Mouse (Mus musculus) left cerebral cortex, postnatal 10 days (tissue): ENCODE data around the gene Gtf2h5. TPM values are rescaled to one million over a fixed set of nuclear protein-coding genes. Genes with fewer than 3 reads are reported as not detected.

ENCODE experiments used
- DNase-seq, 2 experiments: peaks; one replicate each; pipeline ENCODE4 v3.0.0; 2021 to 2022; ENCODE audit warnings: low spot score in 2 of 2, mixed read lengths in 1 of 2; ENCODE audit errors: extremely low spot score in 1 of 2
- intact Hi-C: fragments of 180-260 bp; cut with DNase I; formaldehyde crosslinking; loops from one replicate; pipeline ENCODE4 v1.15.1; 2025
- total RNA-seq, 2 experiments: library from RNA; stranded (reverse); gene quantifications; 2 replicates each; pipeline ENCODE4 v1.2.3; 2021

Gene Gtf2h5
- 100 to 1,000 TPM; 167 to 180 TPM for total RNA-seq

DNA sequence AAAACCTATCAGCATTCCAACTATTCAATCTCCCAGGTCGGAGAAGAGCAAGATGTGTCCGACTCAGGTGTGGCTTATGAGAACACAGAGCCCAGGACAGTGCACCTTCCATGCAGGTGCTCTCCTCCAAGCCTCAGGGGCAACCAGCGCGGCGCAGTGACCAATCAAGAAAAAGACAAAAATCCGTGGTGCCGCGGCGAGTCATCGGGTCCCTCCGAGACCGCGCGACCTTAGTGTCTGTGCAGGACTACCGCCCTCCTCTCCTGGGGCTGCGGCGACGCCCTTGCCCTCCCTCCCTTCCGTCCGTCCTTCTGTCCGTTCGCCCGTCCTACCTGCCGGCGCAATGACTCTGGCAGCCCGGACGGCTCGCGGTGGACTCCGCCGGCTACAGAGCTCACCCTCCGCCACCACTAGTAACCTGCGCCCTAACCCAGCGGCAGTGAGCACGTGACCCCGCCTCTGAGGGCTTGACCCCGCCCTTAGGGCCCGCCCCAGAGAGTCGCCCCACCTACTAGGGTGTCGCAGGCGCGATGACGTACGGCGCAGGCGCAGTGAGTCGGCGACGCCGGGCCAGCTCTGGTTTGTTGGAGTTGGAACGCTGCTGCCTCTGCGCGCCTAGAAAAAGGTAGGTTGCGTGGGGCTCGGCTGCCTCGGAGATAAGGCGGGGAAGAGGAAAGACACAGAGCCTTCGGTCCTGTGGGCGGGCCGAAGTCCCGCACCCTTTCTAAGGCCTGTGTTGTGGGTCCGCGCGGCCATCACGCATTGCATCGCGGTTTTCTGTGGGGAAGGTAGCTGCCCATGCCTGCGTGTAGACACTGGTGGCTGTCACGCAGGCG, at the start of gene Gtf2h5, which contains the start of gene Serac1:
Gtf2h5 (plus strand) TSS at position 500 of the 836 bp plus-strand sequence.
Serac1 (minus strand) TSS at position 455 of the 836 bp plus-strand sequence.
- intact Hi-C loops, result no loop called here
- peak; percentile 96 to 98 for DNase-seq

GRCm38 (mm10) chr17:6035661-6036060, 43.9 kb upstream of the Gtf2h5 start:
- intact Hi-C loops, result no loop called here
- no peak for DNase-seq

DNA sequence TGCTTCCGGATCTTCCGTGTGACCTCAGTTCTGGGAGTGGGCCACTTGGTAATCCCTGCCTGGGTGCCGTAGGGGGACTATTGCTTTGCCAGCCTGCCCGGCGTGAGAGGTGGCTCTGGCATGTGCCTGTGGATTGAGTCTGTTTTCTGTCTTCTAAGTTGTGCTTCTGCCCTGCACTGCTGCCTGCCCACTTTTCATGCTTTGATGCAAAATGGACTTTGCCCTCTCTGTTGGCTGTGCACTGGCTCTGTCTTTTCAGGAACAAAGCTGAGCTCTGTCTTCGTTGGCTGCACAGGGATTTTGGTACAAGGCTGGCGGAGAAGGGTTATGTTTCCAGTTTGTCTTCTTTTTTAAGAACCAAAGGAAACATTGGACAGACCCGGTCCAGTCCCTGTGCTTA, 43.1 kb upstream of the Gtf2h5 start:
- DNase-seq, result no peak

DNA sequence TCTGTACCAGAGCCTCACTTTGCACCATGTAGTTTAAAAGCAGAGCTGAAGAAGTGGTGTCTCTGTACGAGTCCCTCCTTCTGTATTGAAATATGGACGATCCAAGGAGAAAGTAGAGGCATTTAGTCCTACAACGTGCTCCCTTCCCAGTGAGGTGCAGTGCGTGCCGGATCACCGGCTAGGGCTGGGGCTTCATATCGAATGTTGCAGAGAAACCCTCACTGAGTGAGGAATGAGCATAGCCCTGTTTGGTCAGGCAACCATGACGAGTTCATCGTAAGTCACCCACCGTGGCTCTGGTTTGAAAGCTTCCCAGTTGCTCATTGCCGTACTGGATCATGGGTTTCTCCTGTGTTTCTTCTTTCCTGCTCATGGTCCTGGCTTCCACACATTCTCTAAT, 42.7 kb upstream of the Gtf2h5 start:
- DNase-seq, result no peak
- intact Hi-C loops, result no loop called here

More for the DNA sequence above, 43.1 kb upstream of the Gtf2h5 start:
- intact Hi-C loops, result no loop called here

DNA sequence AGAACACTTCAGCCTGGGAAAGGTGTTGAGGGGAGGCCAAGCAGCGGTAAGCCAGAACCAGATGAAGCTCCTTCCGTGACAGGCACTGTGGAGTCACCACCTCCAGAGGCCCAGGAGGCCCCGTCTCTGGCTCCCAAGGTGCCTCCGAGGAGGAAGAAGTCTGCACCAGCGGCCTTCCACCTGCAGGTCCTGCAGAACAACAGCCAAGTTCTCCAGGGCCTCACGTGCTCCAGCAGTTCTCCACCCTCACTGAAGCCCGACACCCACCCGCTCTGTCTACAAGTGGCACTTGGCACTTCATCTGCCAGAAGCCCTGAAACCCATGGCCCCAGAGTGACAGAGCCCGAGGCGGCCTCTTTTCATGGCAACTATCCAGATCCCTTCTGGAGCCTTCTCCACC, 42.1 kb upstream of the Gtf2h5 start:
- intact Hi-C loops, result no loop called here
- no peak for DNase-seq

GRCm38 (mm10) chr17:6052801-6053200, 26.8 kb upstream of the Gtf2h5 start:
- intact Hi-C loops, result no loop called here
- DNase-seq, result no peak

DNA sequence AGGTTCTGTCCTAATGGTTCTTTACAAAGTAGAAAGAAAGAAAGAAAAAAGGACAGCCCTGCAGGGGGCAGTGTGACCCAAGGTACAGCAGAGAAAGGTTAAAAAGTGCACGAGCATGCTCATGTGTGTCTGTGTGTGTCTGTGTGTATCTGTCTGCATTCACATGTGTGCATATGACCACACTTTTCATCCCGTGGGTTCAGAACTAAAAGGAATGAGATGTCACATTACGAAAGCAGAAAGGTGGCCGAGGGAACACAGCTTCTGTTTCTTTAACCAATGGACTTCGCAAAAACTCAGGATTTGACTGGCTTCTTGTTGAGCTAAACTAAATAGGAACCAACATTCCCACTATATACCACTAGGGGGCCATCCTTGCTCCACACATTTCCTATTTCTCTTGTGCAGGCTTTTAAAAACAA, 24.6 kb upstream of the Gtf2h5 start:
- DNase-seq, result peak in 1 of 2 experiments; percentile 50
- intact Hi-C loops, result no loop called here

DNA sequence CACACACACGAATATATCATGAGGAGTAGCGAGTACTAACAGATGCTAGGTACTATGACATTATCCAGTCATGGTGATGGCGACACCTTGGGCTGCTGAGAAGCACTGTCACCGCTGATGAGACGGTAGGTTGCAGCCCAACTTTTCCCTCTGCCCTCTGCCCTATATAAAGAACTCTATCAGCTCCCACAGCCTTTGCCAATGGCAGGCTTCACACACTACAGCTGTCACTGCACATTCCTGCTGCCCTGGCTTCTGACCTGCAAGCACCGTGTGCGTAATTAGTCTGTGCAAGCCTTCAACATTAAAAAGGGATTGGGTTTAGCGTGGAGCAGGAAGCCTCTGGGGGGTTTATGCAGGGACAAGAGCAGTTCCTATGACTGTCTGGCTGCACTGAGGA, 16.8 kb upstream of the Gtf2h5 start:
- DNase-seq, result no peak
- intact Hi-C loops, result no loop called here

GRCm38 (mm10) chr17:6063532-6063931, 16.1 kb upstream of the Gtf2h5 start:
- intact Hi-C loops, result no loop called here
- no peak for DNase-seq

DNA sequence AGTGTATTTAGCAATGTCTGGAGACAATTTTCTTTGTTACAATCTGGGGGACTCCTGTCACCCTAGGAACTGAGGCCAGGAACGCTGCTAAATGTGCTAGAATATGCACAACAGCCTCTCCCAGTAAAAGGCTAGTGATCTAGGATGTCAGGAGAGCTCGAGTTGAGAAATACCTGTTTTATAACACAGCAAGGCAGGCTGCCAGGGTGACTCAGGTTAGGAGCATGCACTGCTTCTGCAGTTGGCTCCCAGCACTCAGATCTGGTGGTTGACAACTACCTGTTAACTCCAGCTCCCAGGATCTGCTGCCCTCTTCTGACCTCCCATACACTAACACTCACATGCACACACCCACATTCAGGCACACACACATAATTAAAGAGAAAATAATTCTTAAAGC, 13.6 kb upstream of the Gtf2h5 start:
- DNase-seq, result no peak
- intact Hi-C loops, result no loop called here

- intact Hi-C loops, result no loop called here
- no peak for DNase-seq
Measured at GRCm38 (mm10) chr17:6067613-6068012, 12.0 kb upstream of the Gtf2h5 start.

- intact Hi-C loops, result no loop called here
- DNase-seq, result no peak
Measured at GRCm38 (mm10) chr17:6069866-6070265, 9.7 kb upstream of the Gtf2h5 start.

DNA sequence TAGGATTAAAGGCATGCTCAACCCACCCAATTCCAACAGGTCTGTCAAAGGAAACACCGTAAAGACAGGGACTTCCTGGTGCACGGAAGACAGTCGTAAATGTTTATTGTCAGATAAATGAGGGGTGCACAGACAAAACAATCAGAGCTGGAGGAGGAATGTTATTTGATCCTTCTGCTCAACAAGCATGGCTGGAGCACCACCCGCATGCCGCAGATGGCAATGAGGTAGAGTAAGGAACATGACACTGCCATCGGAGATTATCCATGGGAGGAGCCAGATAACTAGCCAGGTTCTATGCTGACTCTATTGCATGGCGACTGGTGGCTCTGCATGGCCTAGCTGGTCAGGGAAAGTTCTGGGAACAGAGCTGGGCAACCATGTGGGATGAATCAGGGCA, 6.2 kb upstream of the Gtf2h5 start:
- intact Hi-C loops, result no loop called here
- no peak for DNase-seq

DNA sequence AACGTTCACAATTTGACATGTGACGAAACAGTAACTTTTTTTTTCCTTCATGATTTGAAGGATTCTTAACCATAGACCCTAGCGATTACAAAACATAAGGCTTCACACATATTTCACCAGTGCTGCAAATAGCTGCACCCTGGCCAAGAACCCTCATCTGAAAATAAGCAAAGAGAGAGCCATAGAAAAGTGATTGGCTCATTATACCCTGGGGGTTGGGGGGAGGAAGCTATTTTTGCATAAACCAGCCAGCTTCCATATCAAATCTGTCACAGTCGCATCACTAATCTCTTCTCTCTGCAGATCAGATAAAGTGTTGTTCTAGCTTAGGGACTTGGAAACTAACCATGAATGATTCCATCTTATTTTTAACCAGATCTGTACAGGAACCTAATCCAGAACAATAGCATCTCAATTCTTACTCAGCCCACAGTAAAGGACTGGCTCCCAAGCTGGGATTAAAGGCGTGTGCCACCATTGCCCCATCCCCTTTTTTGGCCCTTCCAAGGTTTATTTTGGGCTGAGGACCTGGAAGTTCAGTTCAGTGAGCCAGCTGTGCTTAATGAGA, 3.8 kb downstream of the Gtf2h5 start:
- intact Hi-C loops, result no loop called here
- DNase-seq, result no peak

DNA sequence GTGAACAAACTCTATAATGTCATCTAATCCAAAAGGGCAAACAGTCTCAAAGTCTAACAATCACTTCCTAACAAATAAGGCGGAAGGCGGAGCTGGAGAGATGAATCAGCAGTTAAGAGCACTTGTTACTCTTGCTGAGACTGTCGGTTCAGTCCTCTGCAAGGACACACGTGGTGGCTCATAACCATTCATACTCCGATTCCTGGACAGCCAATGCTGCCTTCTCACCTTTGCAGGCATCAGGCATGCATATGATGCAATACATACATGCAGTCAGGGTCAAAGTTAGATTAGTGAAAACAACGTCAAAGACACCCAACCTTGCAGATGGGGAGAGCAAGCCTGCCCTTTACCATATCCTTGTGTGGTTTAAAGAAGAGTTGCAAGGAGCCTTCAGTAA, 12.0 kb downstream of the Gtf2h5 start:
- intact Hi-C loops, result no loop called here
- DNase-seq, result no peak

GRCm38 (mm10) chr17:6095579-6095978, 16.0 kb downstream of the Gtf2h5 start:
- intact Hi-C loops, result no loop called here
- no peak for DNase-seq

- intact Hi-C loops, result no loop called here
- DNase-seq, result peak; percentile 42 to 60
Measured at GRCm38 (mm10) chr17:6097884-6098283, 18.3 kb downstream of the Gtf2h5 start.

DNA sequence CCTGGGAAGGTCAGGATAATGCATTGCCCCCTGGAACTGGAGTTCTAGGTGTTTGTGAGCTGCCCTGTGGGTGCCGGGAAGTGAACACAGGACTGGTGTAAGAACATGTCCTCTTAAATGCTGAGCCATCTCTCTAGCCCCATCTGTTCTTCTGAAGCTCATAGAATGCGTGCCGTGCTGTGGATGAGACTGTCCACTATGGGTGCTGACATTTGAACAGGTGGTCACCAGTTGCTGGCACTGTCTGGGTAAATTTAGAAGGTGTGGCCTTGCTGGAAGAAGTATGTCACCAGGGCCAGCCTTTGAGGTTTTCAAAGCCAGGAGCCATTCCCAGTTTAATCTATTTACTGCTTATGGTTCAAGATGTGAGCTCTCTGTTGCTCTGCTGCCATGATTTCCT, 22.7 kb downstream of the Gtf2h5 start:
- intact Hi-C loops, result no loop called here
- no peak for DNase-seq

GRCm38 (mm10) chr17:6103566-6103965, 24.0 kb downstream of the Gtf2h5 start:
- intact Hi-C loops, result no loop called here
- no peak for DNase-seq

GRCm38 (mm10) chr17:6106361-6107014, 26.9 kb downstream of the Gtf2h5 start, which contains the start of gene Tulp4:
TSS of gene Tulp4 (plus strand) at chr17:6106437.
- DNase-seq, result peak; percentile 87 to 92
- intact Hi-C loops, result loop anchor here (5.0 kb wide), 1 partner anchor 61 kb away; no protein-coding TSS in a partner anchor
